Mouse (Mus musculus) R1 (cell line): ENCODE measurements around the gene Vasp.

ENCODE experiments used
- DNase-seq: peaks from one replicate; pipeline ENCODE4 v3.0.0-alpha.2; 2018; ENCODE audit warnings: low read depth, low spot score

Vasp gene

GRCm38 (mm10) chr7:19211041-19211675 is 60.5 kb downstream of the Vasp start:
- DNase-seq, result peak; percentile 92

- DNase-seq, result peak; percentile 90
Observed at GRCm38 (mm10) chr7:19210010-19210409, 61.6 kb downstream of the Vasp start.

GRCm38 (mm10) chr7:19209494-19209893 is 62.1 kb downstream of the Vasp start:
- DNase-seq, result peak; percentile 87

GRCm38 (mm10) chr7:19208944-19209472 is 62.6 kb downstream of the Vasp start:
- DNase-seq, result peak; percentile 85

- DNase-seq, result peak; percentile 65
Observed at GRCm38 (mm10) chr7:19208201-19208910, 63.3 kb downstream of the Vasp start.
